Mouse (Mus musculus) macrophage (primary cell): ENCODE results near the gene Xpnpep3. TPM values are rescaled to one million over a fixed set of nuclear protein-coding genes. Genes with fewer than 3 reads are reported as not detected.

Source experiments
- H3K27ac ChIP-seq: fragments of 350-480 bp; formaldehyde crosslinking; 2 replicates; pipeline ENCODE4 v1.9.0; 2021
- H3K36me3 ChIP-seq: fragments of 350-480 bp; formaldehyde crosslinking; 2 replicates; pipeline ENCODE4 v1.9.0; 2021; ENCODE audit errors: inconsistent target
- H3K4me3 ChIP-seq: fragments of 350-480 bp; formaldehyde crosslinking; 2 replicates; pipeline ENCODE4 v1.9.0; 2021; ENCODE audit errors: inconsistent target
- H3K79me2 ChIP-seq: fragments of 350-480 bp; formaldehyde crosslinking; 2 replicates; pipeline ENCODE4 v1.9.0; 2021; ENCODE audit errors: inconsistent target
- WGBS: methylation state at CpG from one replicate; pipeline ENCODE4 v1.1.7; 2026; ENCODE audit warnings: inconsistent platforms; ENCODE audit not compliant: missing documents; 5-methylcytosine and 5-hydroxymethylcytosine counted together
- polyA plus RNA-seq: library from polyadenylated mRNA; stranded (reverse); fragments of 250-400 nt; gene quantifications from 3 replicates; pipeline ENCODE4 v1.2.4, GENCODE M21; 2018; ENCODE audit warnings: inconsistent platforms

Xpnpep3 gene
- polyA plus RNA-seq, 1 experiment from 2014 or later = 7.3 TPM

GRCm38 (mm10) chr15:81425311-81425710 lies 25.4 kb downstream of the Xpnpep3 start:
- H3K36me3 ChIP-seq = peaks cover 12% of the 10 kb centered on the region; the same call in 1 of the 2 replicates
- H3K27ac ChIP-seq = no peak overlapping the region
- H3K4me3 ChIP-seq = no peak overlapping the region
- WGBS = 74% methylated on average over 3 of the region's 3 CpGs
- no peaks in the 10 kb centered on the region for H3K79me2 ChIP-seq

DNA sequence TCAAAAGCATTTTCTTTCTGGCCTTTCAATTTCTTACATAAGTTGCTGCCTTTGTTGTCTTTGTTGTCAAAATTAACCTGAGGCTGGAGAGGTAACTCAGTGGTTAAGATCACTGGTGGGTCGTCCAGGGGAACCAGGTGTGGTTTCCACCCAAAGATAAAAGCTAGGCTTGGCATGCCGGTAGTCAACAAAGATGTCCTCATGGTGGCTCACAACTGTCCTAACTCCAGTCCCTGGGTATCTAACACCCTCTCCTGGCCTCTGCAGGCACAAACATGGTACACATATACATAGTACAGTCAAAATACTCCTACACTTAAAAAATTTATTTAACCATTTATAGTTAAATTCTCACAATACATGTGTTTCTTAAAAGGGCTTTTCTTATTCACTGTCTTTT lies 28.0 kb downstream of the Xpnpep3 start:
- no peaks in the 10 kb centered on the region for H3K79me2 ChIP-seq
- no peak overlapping the region for H3K27ac ChIP-seq
- H3K4me3 ChIP-seq = no peak overlapping the region
- peaks cover 28% of the 10 kb centered on the region; the same call in 1 of the 2 replicates for H3K36me3 ChIP-seq
- WGBS = 87% methylated on average over 2 of the region's 2 CpGs

DNA sequence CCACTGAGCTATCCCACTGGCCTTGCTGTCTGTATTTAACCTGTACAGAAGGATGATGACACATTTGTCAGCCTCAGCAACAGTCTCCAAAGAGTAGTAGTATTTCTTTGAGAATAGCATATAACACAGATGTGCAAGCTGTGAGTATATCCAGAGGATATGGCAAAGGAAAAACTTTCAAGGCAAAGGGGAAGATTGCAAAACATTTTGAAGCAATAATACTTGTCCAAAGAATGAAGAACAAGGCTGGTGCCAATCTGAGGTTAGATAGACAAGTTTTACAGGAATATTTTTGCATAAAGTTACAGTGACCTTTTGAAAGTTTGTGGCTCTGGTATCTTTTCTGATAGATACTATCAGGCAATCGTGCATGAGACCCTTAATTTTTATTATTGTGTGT lies 31.3 kb downstream of the Xpnpep3 start:
- no peaks in the 10 kb centered on the region for H3K79me2 ChIP-seq
- H3K4me3 ChIP-seq = no peak overlapping the region
- WGBS = 100% methylated on average over 1 of the region's 1 CpGs
- no peak overlapping the region for H3K27ac ChIP-seq
- peaks cover 28% of the 10 kb centered on the region; the same call in 1 of the 2 replicates for H3K36me3 ChIP-seq

- 100% methylated on average over 1 of the region's 1 CpGs for WGBS
- H3K79me2 ChIP-seq = no peaks in the 10 kb centered on the region
- no peak overlapping the region for H3K4me3 ChIP-seq
- H3K27ac ChIP-seq = no peak overlapping the region
- peaks cover 12% of the 10 kb centered on the region; the same call in 1 of the 2 replicates for H3K36me3 ChIP-seq
These were observed 38.4 kb downstream of the Xpnpep3 start for GRCm38 (mm10) chr15:81438345-81438744.

DNA sequence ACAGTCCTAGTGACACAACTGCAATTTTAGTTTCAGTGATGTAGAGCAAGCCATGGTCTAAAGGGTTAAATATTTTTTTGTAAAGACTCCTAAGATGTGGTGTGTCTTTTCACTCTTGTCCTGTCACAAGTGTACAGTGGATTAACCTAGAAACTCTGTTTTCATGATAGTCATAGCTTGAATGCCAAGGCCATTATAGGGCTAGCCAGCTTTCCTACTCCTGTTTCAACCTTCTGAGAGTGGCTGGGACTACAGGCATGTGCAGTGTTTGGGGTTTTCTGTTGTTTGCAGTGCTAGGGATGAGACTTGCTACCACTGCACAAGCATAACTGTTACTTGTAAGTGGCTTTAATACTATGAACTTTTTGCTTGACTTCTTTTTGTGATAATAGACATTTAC lies 39.3 kb downstream of the Xpnpep3 start:
- H3K4me3 ChIP-seq = no peak overlapping the region
- no peak overlapping the region for H3K27ac ChIP-seq
- no peaks in the 10 kb centered on the region for H3K79me2 ChIP-seq
- peaks cover 12% of the 10 kb centered on the region; the same call in 1 of the 2 replicates for H3K36me3 ChIP-seq

GRCm38 (mm10) chr15:81448463-81448862 lies 48.5 kb downstream of the Xpnpep3 start:
- Histone ChIP-seq H3K27ac (no peak overlapping the region), H3K36me3 (peaks cover 27% of the 10 kb centered on the region), H3K4me3 (no peak overlapping the region), H3K79me2 (no peaks in the 10 kb centered on the region)
- WGBS = 63% methylated on average over 3 of the region's 3 CpGs

GRCm38 (mm10) chr15:81461523-81461922 lies 61.6 kb downstream of the Xpnpep3 start:
- 86% methylated on average over 7 of the region's 7 CpGs for WGBS
- peaks cover under 1% of the 10 kb centered on the region; the same call in 1 of the 2 replicates for H3K79me2 ChIP-seq
- no peak overlapping the region for H3K27ac ChIP-seq
- peaks cover 4% of the 10 kb centered on the region; the same call in 1 of the 2 replicates for H3K36me3 ChIP-seq
- H3K4me3 ChIP-seq = no peak overlapping the region

- 70% methylated on average over 11 of the region's 12 CpGs for WGBS
- H3K4me3 ChIP-seq = peak overlapping the region; percentile 64
- H3K27ac ChIP-seq = peak overlapping the region; percentile 86
- H3K79me2 ChIP-seq = peaks cover 35% of the 10 kb centered on the region
- peaks cover 13% of the 10 kb centered on the region for H3K36me3 ChIP-seq
These were observed 65.2 kb downstream of the Xpnpep3 start for GRCm38 (mm10) chr15:81465016-81465660.

DNA sequence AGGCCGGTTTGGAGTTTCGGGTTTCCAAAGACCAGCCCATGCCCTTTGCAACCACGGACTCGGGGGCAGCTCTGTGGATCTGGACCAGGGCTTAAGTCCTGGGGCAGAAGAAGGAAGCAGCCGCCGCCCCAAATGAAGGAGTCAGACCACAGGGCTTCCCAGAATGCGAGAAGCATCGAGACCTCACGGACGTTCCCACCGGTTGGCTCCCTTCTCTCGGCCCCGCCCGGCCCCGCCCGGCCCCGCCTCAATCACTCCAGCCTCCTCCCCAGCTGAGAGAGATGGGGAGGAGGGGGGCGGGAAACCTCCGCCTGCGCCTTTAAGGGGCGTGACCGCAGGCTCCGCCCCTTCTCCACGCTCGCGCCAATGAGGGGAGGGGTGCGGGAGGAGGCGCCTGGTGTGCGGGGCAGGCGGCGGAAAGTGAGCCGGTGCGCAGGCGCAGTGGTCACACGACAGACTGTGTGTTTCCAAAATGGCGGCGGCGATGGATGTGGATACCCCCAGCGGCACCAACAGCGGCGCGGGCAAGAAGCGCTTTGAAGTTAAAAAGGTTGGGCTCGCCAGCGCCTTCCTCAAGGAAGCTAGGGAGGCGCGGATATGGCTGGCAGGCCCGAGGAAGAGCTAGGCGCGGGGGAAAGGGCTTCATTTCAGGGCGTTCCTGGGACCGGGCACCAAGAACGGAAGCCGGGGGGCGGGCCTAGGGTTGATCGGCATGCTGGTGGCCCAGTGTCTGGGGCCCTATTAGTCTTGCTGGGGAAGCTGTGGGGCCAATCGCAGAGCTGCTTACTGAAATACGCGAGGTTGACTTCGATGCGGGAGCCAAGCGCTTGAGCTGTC lies 66.2 kb downstream of the Xpnpep3 start, which contains the start of gene Rbx1:
Rbx1 (plus strand) TSS at position 396 of the 837 bp plus-strand sequence.
- H3K27ac ChIP-seq = peak within 1 kb of the TSS; percentile 86
- peaks cover 19% of the 10 kb centered on the region for H3K36me3 ChIP-seq
- peaks cover 41% of the 10 kb centered on the region for H3K79me2 ChIP-seq
- peak within 1 kb of the TSS; percentile 78 for H3K4me3 ChIP-seq
- WGBS = under 1% methylated on average over 62 of the region's 62 CpGs

DNA sequence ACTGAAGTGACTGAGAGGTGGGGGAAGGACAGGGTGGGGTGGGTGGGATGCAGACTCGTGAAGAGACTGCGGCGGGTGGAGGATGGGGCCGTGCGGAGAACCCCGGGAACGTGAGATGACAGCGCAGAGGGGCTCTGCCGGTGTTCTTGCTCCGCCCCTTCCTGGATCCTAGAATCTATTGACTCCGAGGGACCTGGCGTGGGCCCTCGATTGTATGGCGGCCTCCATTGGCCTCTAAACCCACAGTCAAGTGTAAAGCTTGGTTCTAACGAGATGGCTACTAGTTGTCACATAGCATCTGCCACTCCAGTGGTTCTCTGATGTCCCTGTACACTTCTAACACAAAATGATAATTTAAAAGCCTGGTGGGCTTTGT lies 66.8 kb downstream of the Xpnpep3 start:
- Histone ChIP-seq H3K79me2 (peaks cover 47% of the 10 kb centered on the region), H3K4me3 (peak overlapping the region; percentile 78), H3K36me3 (peaks cover 25% of the 10 kb centered on the region), H3K27ac (peak overlapping the region; percentile 76)
- under 1% methylated on average over 15 of the region's 15 CpGs for WGBS

DNA sequence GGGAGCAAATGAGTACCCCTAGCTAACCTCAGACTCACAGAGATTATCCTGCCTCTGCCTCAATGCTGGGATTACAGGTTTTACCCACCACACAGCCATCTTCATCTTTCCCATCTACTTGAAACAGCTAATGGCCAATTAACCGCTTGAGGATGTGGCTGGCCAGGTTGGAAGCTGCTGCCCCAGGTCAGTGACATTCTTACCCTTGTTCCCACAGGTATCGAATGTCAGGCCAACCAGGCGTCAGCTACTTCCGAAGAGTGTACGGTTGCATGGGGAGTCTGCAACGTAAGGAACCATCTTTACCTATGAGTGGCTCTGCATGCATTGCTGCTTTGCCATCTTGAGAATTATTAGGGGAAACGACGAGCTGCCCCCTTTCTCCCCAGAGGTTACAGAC lies 70.8 kb downstream of the Xpnpep3 start:
- Histone ChIP-seq H3K79me2 (peaks cover 47% of the 10 kb centered on the region), H3K4me3 (no peak overlapping the region), H3K27ac (no peak overlapping the region), H3K36me3 (peaks cover 61% of the 10 kb centered on the region)
- WGBS = 96% methylated on average over 8 of the region's 8 CpGs

DNA sequence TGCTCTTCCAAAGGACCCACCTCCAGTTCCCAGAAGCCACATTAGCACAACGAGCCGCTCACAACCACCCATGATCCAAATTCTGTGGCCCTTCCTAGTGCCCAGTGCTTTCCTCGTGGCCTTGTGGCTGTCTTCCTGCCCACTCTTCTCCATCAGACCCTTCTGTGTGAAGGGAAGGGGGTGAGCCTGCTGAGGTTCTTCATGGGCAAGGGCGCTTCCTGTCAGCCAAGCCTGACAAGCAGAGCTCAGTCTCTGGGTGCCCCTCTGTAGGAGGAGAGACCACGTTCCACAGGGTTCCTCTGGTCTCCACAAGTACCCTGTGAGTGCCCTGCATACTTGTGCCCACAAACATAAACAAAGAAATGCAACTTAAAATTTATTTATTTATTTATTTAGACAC lies 72.3 kb downstream of the Xpnpep3 start:
- Histone ChIP-seq H3K36me3 (peaks cover 61% of the 10 kb centered on the region), H3K4me3 (no peak overlapping the region), H3K79me2 (peaks cover 39% of the 10 kb centered on the region), H3K27ac (no peak overlapping the region)
- 91% methylated on average over 5 of the region's 5 CpGs for WGBS

GRCm38 (mm10) chr15:81475654-81476053 lies 75.7 kb downstream of the Xpnpep3 start:
- peaks cover 10% of the 10 kb centered on the region; the same call in 1 of the 2 replicates for H3K79me2 ChIP-seq
- WGBS = 39% methylated on average over 3 of the region's 3 CpGs
- no peak overlapping the region for H3K27ac ChIP-seq
- peaks cover 47% of the 10 kb centered on the region for H3K36me3 ChIP-seq
- no peak overlapping the region for H3K4me3 ChIP-seq

GRCm38 (mm10) chr15:81476597-81476996 lies 76.7 kb downstream of the Xpnpep3 start:
- no peak overlapping the region for H3K4me3 ChIP-seq
- WGBS = 39% methylated on average over 2 of the region's 2 CpGs
- peaks cover 37% of the 10 kb centered on the region for H3K36me3 ChIP-seq
- no peak overlapping the region for H3K27ac ChIP-seq
- peaks cover 1% of the 10 kb centered on the region; the same call in 1 of the 2 replicates for H3K79me2 ChIP-seq
